Mouse (Mus musculus): Measurements from ENCODE around the gene Fstl1. TPM values are rescaled to one million over a fixed set of nuclear protein-coding genes. Genes with fewer than 3 reads are reported as not detected.

Gene Fstl1
- total and polyA plus RNA-seq, 3 experiments: 8.0 to 56.7 (median 39.3) TPM

DNA sequence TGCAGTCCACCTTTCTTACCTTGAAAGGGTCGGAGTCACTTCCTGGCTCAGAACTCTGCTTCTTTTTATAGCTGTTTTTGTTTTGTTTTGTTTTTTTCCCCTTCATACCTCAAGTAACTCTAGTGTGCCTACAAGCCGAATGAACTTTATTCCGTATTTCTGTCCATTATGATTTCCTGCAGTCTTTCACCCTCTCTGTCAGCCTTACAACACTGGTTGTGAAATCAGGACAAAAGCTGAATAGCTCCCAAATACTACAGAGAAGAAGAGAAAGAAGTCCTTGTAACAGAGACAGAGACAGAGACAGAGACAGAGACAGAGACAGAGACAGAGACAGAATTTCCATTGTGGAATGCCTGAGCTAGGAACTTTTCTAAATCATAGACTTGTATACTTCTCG is 41.3 kb downstream of the Fstl1 start:
- DNase-seq: no peak

DNA sequence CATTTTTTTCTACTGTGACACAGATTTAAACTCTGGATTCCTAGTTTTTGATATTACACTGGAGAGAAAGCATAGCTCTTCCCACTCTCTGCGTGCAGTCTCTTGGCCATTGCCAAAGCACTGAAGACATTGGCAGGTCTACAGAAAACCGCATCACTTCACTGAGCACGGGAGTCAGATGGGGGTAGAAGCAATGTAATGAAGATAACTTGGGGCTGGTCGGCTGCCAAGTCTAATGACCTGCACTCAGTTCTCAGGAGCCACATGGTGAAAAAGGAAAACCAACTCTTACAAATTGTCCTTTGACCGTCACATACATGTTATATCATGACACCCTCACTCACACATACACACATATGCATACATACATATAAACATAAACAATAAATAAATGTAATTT is 47.3 kb downstream of the Fstl1 start:
- DNase-seq: no peak

DNA sequence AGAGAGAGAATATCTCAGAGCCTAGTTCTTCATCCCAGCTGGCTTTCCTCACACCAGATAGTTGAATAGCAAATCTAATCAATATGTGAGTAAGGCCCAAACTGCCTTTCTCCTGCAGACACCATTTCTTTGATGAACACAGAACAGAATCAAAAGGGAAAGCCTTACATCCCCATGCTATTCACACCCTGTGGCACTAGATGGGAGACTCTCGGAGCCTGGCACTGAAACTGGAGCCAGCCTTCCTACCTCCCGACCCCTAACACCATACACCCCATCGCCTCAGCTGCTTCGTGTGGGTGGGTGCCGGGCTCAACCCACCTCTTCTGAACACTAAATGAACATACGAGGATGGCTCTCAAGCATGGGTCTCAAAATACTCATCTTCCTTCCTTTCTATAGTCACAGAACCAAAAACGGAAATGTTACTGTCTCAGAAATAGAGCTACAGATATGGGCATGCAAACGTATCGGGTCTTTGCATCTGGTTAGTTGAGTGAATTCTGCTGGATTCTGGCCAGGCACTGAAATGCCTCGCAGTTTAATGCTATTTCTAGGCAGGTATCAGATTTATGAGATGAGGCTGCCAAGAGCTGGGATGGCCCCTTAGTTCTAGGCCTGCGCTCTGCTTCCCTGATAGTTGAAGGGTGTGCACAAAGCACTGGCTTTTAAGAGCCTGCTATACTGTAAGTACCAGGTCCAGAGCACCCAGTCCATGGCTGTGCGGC is 48.3 kb downstream of the Fstl1 start:
- DNase-seq: no peak

DNA sequence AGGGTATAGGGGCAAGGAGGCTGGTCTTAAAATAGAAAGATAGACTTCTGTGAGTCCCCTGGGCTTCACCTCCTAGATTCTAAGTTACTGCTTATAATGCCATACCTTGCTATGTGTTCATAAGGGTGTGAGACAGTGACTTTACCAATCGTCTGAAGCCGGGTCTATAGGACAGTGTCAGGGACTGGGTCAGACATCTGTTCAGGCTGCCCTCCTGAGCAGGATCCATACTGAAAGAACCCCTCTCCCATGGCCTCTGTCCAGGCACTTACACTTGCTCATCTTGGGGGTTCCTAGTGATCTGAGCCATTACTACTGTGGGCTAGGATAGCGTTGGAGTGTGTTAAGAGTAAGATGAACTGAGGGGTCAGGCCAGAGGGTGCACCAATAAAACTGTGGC is 49.6 kb downstream of the Fstl1 start:
- DNase-seq: no peak

DNA sequence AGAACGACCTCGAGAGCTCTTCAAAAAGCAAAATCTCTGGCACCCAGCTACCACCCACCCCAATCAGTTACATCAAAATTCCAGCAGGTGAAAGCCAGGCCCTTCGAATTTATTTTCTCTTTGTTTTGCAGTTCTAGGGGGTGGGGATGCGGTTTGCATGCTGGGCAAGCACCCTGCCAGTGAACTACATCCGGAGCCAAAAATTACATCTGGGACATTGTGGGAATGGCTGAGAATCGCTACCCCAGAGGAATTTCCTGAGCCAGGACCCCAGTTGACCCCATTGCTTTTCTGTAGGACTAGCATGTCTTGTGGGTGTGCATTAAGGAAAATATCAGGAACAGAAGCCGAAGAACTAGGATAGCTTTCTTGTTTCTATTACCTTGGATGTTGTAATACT is 54.4 kb downstream of the Fstl1 start:
- no peak for DNase-seq

DNA sequence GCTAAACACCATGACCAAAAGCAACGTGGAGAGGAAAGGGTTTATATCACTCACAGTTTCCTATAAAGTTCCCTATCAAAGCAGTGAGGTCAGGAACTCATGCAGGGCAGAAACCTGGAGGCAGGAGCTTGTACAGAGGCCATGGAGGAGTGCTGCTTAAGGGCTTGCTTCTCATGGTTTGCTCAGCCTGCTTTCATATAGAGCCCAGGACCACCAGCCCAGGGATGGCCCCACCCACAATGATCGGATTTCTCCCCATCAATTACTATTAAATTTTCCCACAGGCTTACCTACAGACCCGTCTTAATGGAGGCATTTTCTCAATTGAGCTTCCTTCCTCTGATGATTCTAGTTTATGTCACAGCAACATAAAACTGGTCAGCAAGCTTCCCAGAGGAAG is 60.9 kb downstream of the Fstl1 start:
- DNase-seq: no peak

DNA sequence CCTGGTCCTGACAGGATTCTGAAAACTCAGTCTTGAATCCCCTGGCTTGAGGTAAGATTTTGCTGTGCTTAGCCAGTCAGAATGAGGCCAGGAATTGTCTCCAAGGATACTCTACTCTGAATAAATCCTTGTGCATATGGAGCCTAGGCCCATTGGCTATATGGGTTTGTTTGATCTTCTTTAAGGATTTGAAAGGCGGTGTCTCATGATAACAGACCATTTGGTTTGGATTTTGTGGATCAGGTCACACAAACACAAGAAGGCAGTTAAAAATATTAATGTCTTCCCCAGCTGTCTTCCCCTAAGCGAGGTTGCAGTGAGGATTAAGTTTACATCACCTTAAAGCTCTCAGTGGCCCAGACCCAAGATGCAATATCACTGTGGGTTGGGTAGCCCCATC is 65.8 kb downstream of the Fstl1 start:
- DNase-seq: no peak

DNA sequence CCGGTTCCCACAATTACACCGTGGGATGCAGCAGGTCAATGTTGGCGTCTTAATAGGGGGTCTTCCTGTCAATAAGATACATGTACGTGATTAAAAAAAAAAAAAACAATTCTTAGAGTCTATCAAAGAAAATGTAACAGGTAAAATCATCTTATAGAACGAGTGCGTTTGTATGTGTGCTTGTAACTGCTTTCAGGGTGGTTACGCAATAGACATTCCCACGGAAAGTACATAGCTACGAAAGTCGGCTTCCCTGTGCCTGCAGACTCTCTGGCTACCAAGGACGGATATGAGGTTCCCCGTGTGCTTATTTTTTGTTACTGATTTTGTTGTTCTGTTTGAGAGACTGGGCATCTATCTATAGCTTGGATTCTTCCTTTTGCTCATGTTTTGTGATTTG is 67.1 kb downstream of the Fstl1 start:
- no peak for DNase-seq

DNA sequence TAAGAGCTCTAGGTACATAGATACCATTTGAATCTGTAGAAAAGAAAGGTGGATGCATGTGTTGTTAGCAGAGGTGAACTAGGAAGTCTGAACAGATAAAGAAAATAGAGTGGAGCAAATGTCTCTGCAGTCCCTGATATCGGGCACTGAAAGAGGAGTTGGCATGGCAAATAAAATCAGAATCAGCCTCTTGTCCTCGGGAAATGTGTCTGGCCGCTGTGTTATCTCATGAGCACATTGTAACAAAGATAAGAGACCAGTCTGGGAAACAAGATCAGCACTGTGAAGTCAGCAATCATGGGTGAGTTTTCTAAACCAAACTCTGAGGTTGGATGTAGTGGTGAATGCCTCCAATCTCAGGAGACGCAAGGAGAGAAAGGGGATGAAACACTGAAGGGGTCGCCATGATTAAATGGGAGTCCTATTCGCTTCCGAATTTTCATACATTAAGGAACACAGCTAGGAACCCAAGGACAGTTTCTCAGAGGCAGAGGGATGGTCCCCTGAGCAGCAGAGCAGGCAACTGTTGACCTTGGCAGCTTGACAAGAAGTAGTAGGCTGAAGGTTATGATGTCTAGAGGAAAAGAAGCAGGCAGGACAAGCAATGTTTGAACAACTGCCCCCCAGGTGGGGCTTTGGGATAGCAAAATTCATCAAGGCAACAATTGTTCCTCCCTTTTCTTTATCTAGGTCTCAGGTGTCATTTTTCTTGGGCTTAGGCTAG is 68.7 kb downstream of the Fstl1 start:
- DNase-seq: peak; percentile 54

DNA sequence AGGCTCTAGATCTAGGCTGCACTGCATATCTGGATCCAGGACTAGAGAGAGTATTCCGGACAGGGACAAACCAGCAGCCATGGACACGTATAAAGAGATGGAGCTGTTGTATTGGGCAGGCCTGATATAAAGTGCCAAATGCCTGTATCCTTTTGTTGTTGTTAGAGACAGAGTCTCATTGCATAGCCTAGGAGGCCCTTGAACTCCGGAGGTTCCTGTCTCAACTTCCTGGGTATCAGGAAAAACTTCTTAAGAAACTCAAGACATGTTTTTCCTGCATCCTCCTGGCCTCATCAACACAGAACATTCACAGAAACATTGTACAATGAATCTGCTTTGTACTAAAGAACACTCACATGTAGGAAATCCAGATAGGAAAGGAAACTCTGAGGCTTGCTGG is 70.4 kb downstream of the Fstl1 start:
- no peak for DNase-seq

DNA sequence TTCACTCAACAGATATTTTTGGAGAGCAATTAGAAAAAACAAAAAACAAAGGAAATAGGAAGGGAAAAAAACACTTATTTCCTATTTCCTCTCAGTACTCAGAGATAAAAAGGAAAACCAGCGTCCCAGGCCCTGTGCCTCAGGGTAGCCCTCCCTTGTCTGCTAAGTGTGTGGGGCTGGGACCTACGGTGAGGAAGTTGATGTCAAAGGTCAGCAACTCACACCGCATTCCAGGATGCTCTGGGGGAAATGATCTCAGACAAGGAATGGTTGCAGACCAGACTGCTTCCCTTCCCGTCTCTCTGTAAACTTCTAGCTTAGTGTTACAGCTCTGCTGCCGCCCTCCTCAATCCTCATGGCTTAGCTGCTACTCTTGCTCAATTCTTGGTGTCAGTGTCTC is 74.7 kb downstream of the Fstl1 start:
- peak; percentile 53 for DNase-seq

DNA sequence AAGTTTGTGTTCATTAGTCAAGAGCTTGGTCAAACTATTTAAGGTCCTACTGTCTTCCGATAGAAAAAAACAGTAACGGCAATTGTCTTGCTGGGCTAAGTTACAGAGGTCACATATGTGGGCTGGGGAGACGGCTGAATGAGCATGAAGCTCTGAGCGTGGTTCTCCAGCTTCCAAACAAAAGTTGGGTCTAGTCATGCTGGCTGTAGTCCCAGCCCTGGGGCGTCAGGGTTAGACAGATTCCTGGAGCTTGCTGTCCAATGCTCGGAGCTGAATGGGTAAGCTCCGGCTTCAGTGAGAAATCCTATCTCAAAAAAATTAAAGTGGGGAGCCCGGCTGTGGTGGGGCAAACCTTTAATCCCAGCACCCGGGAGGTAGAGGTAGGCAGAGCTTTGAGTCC is 76.6 kb downstream of the Fstl1 start:
- peak; percentile 44 for DNase-seq

DNA sequence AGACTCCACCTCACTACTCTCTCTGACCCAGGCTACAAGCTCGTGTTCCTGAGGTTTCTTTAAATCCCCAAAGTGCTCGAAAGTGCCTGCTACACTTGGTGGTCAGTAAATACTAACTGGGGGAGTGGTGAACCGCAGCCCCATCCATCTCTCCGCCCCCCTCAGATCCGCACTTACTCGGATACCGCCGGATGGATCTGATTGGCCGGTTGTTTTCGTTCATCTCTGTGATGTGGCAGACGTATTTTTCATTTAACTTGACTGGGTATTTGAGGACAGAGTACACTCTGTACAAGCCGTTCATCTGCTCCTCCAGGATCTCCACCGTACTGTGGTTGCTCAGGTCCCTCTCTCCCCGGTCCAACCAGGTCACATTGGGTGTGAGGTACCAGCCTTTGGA is 77.4 kb downstream of the Fstl1 start:
- DNase-seq: no peak

DNA sequence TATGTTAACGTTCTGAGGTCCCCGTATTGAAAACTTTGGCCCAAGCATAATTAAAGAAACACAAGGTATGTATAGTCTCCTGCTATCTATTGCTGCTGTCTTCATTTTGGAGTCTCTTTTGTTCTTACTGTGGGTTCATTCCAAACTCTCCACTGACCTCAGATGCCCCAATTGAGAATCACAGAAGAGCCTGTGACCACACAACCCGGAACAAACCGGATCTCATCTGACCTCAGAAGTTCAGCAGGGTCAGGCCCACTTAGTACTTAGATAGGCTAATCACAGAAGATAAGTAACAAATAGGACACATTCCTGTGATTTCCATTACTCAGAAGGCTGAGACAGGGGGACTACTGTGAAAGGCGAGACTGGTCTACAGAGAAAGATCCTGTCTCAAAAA is 77.9 kb downstream of the Fstl1 start:
- no peak for DNase-seq

DNA sequence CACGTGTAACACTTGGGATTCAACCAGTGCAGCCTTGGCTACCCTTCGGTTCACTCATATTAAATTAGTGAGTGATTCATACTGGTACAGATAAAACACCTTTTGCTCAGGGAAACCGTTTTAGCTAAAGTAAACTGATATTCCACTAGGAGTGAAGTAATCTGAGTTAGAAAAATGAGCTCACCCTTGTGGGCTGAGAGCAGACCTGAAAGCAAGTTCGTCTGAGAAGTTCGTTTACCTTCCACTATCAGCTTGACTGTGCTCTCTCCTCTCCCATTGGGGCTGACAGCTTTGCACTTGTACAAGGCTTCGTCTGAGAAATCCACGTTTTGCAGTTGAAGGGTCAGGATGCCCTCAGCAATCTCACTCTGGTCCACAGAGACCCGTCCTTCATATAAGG is 78.9 kb downstream of the Fstl1 start:
- no peak for DNase-seq

DNA sequence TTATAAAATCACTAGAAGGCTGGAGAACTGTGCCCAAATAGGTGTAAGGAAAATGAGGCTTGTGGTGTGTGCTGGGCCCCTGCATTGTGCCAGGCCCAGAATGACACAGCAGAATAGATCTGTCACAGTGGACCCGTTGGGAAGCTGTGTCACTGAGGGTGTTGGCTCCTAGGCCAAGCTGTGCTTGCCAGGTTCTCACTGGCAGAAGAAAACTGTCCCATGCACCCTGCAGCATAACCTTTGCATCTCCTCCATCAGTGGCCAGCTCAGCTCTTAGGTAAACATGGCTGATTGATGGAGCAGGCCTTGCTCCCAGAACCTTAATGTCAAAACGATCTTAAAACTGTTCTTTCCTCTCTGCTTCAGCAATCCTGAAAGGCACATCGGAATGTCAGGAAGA is 79.7 kb downstream of the Fstl1 start:
- DNase-seq: peak; percentile 42

DNA sequence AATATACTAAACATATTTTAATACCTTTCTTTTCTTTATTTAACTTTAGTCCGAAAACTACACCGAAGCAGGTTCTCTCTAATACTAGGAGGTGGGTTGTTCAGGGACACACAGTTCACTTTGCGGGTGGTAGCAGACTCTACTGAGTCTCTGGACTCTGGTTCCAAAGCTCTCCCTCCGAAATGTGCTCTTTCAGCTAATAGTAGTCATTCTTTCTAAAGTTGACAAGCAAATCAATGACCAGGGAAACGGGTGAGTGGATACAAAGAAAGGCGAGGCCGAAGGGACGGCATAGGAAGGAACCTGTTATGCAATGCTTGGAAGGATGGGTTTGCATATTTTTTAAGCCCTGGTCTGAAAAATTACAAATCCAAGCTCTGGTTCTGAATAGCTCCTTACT is 80.8 kb downstream of the Fstl1 start:
- DNase-seq: no peak

DNA sequence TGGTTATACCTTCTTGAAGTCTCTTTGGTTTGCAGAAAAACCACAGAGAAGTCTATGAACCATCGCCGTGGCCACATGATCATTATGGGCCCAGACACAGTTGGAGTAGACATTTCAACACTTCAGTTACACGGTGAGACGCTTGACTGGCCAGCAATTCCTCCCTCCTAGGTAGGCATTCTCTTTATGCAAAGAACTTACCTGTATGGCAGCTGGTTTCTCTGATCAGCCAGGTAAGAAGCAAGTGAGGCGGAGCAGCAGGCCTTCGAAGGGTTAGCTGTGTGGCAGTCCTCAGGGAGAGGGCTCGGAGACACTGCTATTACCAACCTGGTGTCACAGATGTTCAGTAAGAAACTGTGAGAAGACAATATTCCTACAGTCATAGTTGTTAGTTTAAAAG is 83.5 kb downstream of the Fstl1 start:
- no peak for DNase-seq

DNA sequence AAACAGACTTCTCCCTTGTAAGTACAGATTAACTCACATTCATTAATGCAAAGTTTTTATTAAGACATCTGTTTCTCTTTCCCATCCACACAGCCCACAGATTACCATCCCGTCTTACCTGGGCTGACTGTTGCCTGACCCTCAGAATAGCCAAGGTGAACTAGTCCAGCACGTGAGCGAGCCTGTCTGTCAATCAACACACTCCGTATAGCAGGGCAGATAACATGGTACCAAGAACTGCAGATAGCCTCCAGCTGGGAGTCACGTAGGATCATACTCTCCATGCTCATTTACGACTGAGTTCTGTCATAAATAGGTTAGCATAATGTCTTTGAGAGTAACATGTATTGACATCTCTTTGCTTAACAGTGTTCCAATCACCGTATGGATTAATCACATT is 84.4 kb downstream of the Fstl1 start, which contains the start of gene Gm36028:
Gene Gm36028 (minus strand): TSS at position 118 of the 400 bp plus-strand sequence.
- DNase-seq: no peak

DNA sequence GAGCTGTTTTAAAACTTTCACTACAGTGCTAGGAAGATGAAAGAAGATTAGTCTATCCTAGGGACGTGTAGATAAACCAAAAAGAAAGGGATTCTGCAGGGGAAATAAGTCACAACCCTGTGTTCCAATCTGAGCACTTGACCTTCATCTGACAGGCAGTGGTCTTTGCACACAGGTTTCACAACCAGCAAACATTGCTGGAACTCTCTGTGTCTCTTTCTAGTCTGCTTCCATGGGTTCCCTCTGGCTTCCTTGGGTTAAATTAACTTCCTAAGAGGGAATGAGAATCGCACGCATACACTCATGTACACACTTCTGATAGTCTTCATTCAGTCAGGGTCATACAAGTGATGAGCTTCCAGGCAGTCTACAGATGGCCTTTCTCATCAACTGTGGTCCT is 87.2 kb downstream of the Fstl1 start:
- no peak for DNase-seq

DNA sequence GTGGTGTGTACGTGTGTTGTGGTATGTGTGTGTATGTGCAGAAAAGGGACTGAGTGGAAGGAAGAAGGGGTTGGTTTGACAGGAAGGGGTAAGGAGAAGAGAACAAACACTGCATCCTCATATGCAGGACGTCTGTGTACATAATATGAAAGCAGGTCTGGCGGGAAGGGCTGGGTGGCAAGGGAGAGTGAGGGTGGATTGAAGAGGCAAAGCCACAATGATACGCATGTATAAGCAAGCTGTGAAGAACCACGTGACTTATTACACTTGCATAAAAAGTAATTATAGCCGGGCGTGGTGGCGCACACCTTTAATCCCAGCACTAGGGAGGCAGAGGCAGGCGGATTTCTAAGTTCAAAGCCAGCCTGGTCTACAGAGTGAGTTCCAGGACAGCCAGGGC is 89.2 kb downstream of the Fstl1 start:
- no peak for DNase-seq

DNA sequence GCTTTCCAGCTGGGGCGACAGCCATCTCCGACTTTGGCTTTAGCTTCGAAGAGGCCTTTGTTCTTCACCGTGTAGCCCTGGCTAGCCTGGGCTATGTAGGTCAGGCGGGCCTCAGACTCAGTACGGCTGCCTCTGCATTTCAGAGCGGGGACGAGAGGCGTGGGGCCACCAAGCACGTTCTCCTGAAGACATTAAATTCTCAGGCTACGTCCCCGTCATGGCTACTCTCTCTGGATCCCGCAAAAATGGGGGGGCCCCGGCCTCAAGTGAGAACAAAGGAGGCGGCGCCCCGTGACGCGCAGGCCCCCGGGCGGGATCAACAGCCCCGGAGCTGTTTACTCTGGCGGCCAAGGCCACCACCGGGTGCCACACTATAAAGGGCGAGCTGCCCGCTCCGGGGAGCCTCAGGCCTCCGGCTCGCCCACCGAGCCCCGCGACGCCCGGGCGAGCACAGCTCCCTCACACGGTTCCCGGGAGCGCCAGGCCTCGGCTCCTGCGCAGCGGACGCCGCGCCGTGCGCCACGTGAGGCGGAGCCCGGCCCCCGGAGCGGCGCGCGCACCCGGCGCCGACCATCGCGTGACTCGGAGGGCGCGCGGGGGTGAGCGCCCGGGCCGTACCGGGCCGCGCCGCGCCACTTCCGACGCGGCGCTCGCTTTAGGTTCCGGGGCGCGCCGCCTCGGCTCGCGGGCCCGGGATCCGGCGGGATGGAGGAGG is 91.3 kb downstream of the Fstl1 start, which contains the start of gene Lrrc58:
Gene Lrrc58 (plus strand): TSS at position 599 of the 715 bp plus-strand sequence.
- peak; percentile 94 for DNase-seq
